Mouse (Mus musculus) urinary bladder, postnatal 36 days (tissue): Measurements from ENCODE around the gene Brk1.

Source experiments
- DNase-seq, 2 experiments: peaks; one replicate each; pipeline ENCODE4 v3.0.0; 2022; ENCODE audit warnings: low spot score in 2 of 2, mixed read lengths in 1 of 2

The Brk1 gene

GRCm38 (mm10) chr6:113623941-113624751 is 19.6 kb downstream of the Brk1 start, which contains the start of gene Vhl:
Gene Vhl, plus strand, starts transcription at chr6:113623959.
- DNase-seq = peak; percentile 82 to 90

- no peak for DNase-seq
Measured at GRCm38 (mm10) chr6:113624989-113625770, 20.6 kb downstream of the Brk1 start.

DNA sequence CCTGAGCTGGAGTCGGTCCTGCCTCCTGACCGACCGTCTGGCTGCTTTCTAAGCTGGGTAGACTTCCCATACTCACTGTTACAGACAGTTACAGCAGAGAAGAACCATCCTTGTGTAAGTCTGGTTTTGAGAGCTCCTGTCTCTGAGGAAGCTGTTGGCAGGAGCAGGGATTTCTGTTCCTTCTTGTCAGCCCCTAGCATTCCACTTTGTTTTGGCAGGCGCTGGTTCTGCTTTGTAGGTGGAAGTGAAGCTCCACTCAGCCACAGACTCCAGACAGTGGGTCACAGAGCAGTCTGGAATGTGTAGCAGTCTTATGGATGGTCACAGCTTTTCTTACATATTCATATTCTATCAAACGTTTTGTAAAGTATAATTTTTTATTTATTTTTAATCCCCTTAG is 25.8 kb downstream of the Brk1 start:
- DNase-seq = no peak

- DNase-seq = no peak
Measured at GRCm38 (mm10) chr6:113632863-113633262, 28.3 kb downstream of the Brk1 start.

DNA sequence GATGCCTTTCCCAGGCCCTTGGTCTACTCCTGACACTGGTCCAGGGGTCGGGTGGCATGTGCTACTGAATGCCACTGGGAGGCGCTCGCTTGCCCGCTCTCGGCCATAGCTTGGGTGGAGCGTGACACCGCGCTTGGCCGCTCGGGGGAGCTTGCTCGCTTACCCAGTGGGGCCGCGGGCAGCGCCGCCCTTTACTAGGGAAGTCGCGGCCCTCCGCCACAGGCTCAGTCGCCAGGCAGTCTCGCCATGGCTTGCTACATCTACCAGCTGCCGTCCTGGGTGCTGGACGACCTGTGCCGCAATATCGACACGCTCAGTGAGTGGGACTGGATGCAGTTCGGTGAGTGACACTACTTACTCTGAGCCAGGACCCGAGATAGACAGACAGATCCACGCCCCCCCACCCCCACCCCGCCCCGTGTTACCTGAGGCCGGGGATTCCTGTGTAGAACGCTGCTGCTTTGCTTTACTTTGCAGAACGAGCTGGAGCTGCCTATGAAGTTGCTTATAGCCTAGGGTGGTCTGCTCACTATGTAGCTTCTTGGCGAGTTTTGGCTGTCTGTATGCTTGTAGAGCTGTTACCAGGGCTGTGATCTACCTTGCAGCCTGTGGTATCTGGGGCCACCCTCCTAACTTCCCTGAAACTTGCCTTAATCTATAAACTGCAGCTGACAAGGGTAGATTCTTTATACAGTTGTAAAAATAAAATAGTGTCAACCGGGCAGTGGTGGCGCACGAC is 33.9 kb downstream of the Brk1 start, which contains the start of gene Irak2:
Irak2 (plus strand) TSS at position 166 of the 739 bp plus-strand sequence.
- DNase-seq = peak; percentile 93 to 96

GRCm38 (mm10) chr6:113639201-113639600 is 34.6 kb downstream of the Brk1 start:
- DNase-seq = no peak

GRCm38 (mm10) chr6:113642605-113643004 is 38.0 kb downstream of the Brk1 start:
- DNase-seq = no peak

- DNase-seq = no peak
Measured at GRCm38 (mm10) chr6:113643021-113643420, 38.4 kb downstream of the Brk1 start.

GRCm38 (mm10) chr6:113643967-113644366 is 39.4 kb downstream of the Brk1 start:
- no peak for DNase-seq

GRCm38 (mm10) chr6:113644808-113645207 is 40.2 kb downstream of the Brk1 start:
- peak in 1 of 2 experiments; percentile 65 for DNase-seq

DNA sequence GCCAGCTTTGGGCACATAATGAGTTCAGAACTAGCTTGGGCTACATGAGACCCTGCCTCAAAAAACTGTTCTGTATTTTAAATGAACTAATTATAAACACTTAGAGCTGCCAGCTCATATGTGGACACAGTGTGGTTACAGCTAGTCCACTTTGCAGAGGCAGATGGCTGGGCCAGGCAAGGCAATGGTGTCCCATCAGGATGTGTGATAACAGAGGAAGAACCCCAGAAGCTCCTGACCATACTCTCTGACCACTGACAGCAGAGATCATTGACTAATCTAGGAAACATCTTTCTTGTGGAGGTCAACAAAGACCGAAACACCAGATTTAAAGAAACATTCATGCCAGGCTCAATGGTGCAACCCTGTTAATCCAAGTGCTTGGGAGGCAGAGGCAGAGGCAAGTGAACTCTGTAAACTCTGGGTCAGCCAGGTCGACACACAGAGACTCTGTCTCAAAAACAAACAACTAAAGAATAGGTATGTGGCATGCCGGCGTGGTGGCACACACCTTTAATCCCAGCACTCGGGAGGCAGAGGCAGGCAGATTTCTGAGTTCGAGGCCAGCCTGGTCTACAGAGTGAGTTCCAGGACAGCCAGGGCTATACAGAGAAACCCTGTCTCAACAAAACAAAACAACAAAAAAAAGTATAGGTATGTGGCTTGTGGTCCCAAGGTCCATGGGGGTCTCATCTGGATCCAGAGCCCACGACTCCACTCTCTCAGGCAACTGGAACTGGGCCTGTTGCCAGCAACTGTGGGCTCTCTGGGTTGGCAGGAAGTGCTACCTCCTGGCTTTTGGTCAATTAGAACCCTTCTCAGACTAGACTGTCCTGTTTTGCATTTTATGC is 45.0 kb downstream of the Brk1 start:
- no peak for DNase-seq

DNA sequence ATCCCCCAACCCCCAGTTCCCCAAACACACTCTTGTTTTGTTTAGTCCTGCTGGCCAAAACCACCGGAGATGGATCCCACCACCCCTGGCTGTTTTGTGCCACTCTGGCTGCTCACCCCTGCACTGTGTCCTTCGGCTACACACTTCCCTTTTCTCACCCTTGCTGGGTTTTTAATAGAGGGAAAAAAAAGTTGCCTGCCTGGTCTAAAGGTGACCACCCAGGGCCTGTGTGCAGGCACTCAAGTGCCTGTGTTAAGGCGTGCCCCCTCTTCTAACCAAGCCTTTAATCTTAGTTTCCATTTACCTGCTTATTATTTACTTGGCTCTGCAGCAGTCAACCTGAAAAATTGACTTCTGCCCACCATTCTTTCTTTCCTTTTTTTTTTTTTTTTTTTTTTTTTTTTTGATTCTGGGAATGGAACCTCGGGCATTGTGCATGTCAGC is 45.6 kb downstream of the Brk1 start:
- DNase-seq = no peak

- DNase-seq = no peak
Measured at GRCm38 (mm10) chr6:113651626-113652025, 47.1 kb downstream of the Brk1 start.

DNA sequence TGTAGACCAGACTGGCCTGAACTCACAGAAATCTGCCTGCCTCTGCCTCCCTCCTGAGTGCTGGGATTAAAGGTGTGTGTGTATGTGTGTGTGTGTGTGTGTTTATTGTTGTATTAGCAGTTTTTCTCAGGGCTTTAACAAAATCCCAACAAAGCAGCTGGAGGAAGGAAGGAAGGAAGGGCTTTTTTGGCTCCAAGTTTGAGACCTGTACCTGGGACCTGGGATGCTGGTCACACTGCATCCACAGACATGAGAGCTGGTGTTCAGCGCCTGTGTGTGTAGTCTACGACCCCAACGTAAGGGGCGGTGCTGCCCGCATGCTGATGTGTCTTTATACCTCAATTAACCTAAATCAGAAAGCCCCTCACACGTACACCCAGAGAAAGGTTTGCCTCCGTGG is 49.0 kb downstream of the Brk1 start:
- DNase-seq = no peak

- no peak for DNase-seq
Measured at GRCm38 (mm10) chr6:113654102-113654501, 49.5 kb downstream of the Brk1 start.

- DNase-seq = no peak
Measured at GRCm38 (mm10) chr6:113654753-113655397, 50.3 kb downstream of the Brk1 start.

- DNase-seq = no peak
Measured at GRCm38 (mm10) chr6:113655475-113655874, 50.9 kb downstream of the Brk1 start.

DNA sequence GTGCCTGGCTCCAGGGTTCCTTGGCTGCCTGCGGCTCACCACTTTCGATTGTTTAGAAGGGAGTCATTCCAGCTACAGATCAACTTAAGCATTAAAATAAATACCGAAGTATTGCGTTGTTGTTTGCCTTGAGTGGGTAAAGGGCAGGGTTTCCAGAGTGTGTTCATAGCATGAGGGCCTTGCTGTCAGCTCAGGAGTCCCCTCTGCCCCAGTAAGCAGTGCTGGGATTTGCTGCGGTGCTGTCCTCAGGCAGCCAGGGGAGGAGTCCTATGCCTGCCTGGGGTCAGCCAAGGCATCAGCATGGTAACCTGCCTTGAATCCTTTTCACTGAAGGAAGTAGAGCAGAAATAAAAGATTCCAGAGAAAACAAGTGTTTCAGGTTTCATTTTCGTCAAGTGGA is 52.3 kb downstream of the Brk1 start:
- DNase-seq = peak in 1 of 2 experiments; percentile 64

DNA sequence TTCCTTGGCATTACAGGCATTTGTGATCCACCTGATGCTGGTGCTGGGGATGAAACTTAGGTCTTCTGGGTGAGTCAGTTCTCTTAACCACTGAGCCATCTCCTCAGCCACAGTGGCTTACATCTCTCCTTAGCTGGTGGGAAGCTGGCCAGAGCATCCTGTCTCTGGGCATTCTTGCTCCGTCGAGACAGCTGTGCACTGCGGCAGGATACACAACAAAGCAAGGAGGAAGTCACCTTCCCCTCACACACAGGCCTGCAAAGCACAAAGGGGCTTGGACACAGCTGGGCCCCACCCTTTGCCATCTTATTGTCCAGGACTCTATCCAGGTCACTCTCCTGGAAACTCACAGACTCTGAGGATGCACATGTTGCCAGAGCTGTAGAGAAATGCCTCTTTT is 53.7 kb downstream of the Brk1 start:
- DNase-seq = no peak

GRCm38 (mm10) chr6:113659648-113660491 is 55.3 kb downstream of the Brk1 start:
- DNase-seq = no peak
